Mouse (Mus musculus): ENCODE measurements at regions not wholly inside any gene's neighbourhood (a gene's known extent, or its start where the extent isn't known, plus 50 kb on each side); places are given as distances from the start of the nearest gene placed in this dataset.

- TF ChIP-seq TBP (conservative IDR thresholded peaks at IDR 0.05; ENCODE audit: low read depth, low read length) (no peak), MAFK (IDR thresholded peaks at IDR 0.05; ENCODE audit: insufficient replicate concordance, low read length) (no peak), MAZ (IDR thresholded peaks at IDR 0.05; ENCODE audit: low read depth, low read length) (no peak), RAD21 (IDR thresholded peaks at IDR 0.05; ENCODE audit: low read depth, low read length) (no peak), ZC3H11A (IDR thresholded peaks at IDR 0.05; ENCODE audit: low read depth, low read length) (no peak), MEF2A (IDR thresholded peaks at IDR 0.05; ENCODE audit: borderline replicate concordance, low read depth, low read length) (no peak), UBTF (IDR thresholded peaks at IDR 0.05; ENCODE audit: low read depth, low read length) (no peak), TCF12 (IDR thresholded peaks at IDR 0.05; ENCODE audit: low read depth, low read length) (no peak), CTCF (conservative IDR thresholded peaks at IDR 0.05 in 1 of 2, IDR thresholded peaks at IDR 0.05 in 1 of 2; ENCODE audit: low read depth in 2 of 2, low read length in 2 of 2) (no peak), POLR2A (IDR thresholded peaks at IDR 0.05; ENCODE audit: low read depth, low read length) (no peak), EP300 (IDR thresholded peaks at IDR 0.05; ENCODE audit: low read length) (no peak), USF2 (conservative IDR thresholded peaks at IDR 0.05; ENCODE audit: low read depth, low read length) (no peak), SMC3 (IDR thresholded peaks at IDR 0.05; ENCODE audit: low read depth, low read length) (no peak), CHD2 (IDR thresholded peaks at IDR 0.05; ENCODE audit: low read length) (no peak), ELF1 (IDR thresholded peaks at IDR 0.05; ENCODE audit: low read depth, low read length) (no peak), ZMIZ1 (IDR thresholded peaks at IDR 0.05; ENCODE audit: low read depth, low read length) (no peak), JUN (IDR thresholded peaks at IDR 0.05; ENCODE audit: insufficient read depth, low read depth, low read length) (no peak), HCFC1 (IDR thresholded peaks at IDR 0.05; ENCODE audit: low read depth, low read length) (no peak), ZNF384 (IDR thresholded peaks at IDR 0.05; ENCODE audit: low read depth, low read length) (no peak), MAX (IDR thresholded peaks at IDR 0.05; ENCODE audit: low read length) (no peak)
- H3K9ac ChIP-seq (ENCODE audit: insufficient read depth, low read depth), result no peak overlapping the region
- H3K27ac ChIP-seq (ENCODE audit: insufficient read depth, low read depth), result no peak overlapping the region
- no peak for DNase-seq (ENCODE audit: extremely low read depth)
- H3K79me2 ChIP-seq (replicated peaks; ENCODE audit: control insufficient read depth, extremely low read depth, insufficient read depth, poor library complexity, severe bottlenecking), result no peaks in the 10 kb centered on the region
- H3K4me1 ChIP-seq (ENCODE audit: control insufficient read depth in 1 of 2, insufficient read depth in 2 of 2), result no peaks in the 10 kb centered on the region
- in situ Hi-C loops (cut with MboI; ENCODE audit: low pct_ligation_motif_present, low pct_unique_long_range_greater_than_20kb, low sequenced_read_pairs) (no loop called here), dilution Hi-C loops (cut with MboI; ENCODE audit: extremely low pct_ligation_motif_present, extremely low pct_unique_long_range_greater_than_20kb, low sequenced_read_pairs) (no loop called here)
- H3K4me3 ChIP-seq (replicated peaks in 1 of 3; ENCODE audit: low read depth in 2 of 3, low read length in 2 of 3, poor library complexity in 1 of 3), result no peak overlapping the region
- no peaks in the 10 kb centered on the region for H3K27me3 ChIP-seq (replicated peaks)
- no peak overlapping the region for H3K4me2 ChIP-seq (ENCODE audit: insufficient read depth, low read depth, poor library complexity, severe bottlenecking)
- no peaks in the 10 kb centered on the region for H3K36me3 ChIP-seq (replicated peaks in 1 of 2; ENCODE audit: control insufficient read depth in 1 of 2, insufficient read depth in 1 of 2, low read length in 1 of 2)
- H3K9me3 ChIP-seq (replicated peaks; ENCODE audit: low read length), result peaks cover 25% of the 10 kb centered on the region
Measured at GRCm38 (mm10) chr15:69477050-69477449, 2976.3 kb upstream of the Lrrc6 start.

GRCm38 (mm10) chr15:69469566-69469965 lies 2968.9 kb upstream of the Lrrc6 start:
- TF ChIP-seq USF2 (conservative IDR thresholded peaks at IDR 0.05; ENCODE audit: low read depth, low read length) (no peak), IRF4 (IDR thresholded peaks at IDR 0.05; ENCODE audit: low read depth, low read length) (no peak), CHD2 (IDR thresholded peaks at IDR 0.05; ENCODE audit: low read length) (no peak), USF1 (IDR thresholded peaks at IDR 0.05; ENCODE audit: low read depth, low read length) (no peak), PAX5 (IDR thresholded peaks at IDR 0.05; ENCODE audit: low read length) (no peak), CHD1 (IDR thresholded peaks at IDR 0.05; ENCODE audit: low read depth, low read length) (no peak), POLR2AphosphoS2 (IDR thresholded peaks at IDR 0.05; ENCODE audit: low read depth, low read length) (no peak), RAD21 (IDR thresholded peaks at IDR 0.05; ENCODE audit: low read depth, low read length) (no peak), MYC (IDR thresholded peaks at IDR 0.05; ENCODE audit: low read depth, low read length) (no peak), EP300 (IDR thresholded peaks at IDR 0.05; ENCODE audit: low read length) (no peak), RCOR1 (conservative IDR thresholded peaks at IDR 0.05; ENCODE audit: low read depth, low read length) (no peak), HCFC1 (IDR thresholded peaks at IDR 0.05; ENCODE audit: low read depth, low read length) (no peak), E2F4 (IDR thresholded peaks at IDR 0.05; ENCODE audit: insufficient replicate concordance, low read depth, low read length) (no peak), MAZ (IDR thresholded peaks at IDR 0.05; ENCODE audit: low read depth, low read length) (no peak), ZMIZ1 (IDR thresholded peaks at IDR 0.05; ENCODE audit: low read depth, low read length) (no peak), POLR2A (IDR thresholded peaks at IDR 0.05; ENCODE audit: low read depth, low read length) (no peak)
- dilution Hi-C loops (cut with MboI; ENCODE audit: extremely low pct_ligation_motif_present, extremely low pct_unique_long_range_greater_than_20kb, low sequenced_read_pairs) (no loop called here), in situ Hi-C loops (cut with MboI; ENCODE audit: low pct_ligation_motif_present, low pct_unique_long_range_greater_than_20kb, low sequenced_read_pairs) (no loop called here)
- no peak for DNase-seq (ENCODE audit: extremely low read depth)
- Histone ChIP-seq H3K9ac (ENCODE audit: insufficient read depth, low read depth) (no peak overlapping the region), H3K4me2 (ENCODE audit: insufficient read depth, low read depth, poor library complexity, severe bottlenecking) (no peak overlapping the region), H3K9me3 (replicated peaks; ENCODE audit: low read length) (peaks cover 17% of the 10 kb centered on the region), H3K79me2 (replicated peaks; ENCODE audit: control insufficient read depth, extremely low read depth, insufficient read depth, poor library complexity, severe bottlenecking) (no peaks in the 10 kb centered on the region), H3K4me1 (ENCODE audit: control insufficient read depth in 1 of 2, insufficient read depth in 2 of 2) (no peaks in the 10 kb centered on the region), H3K4me3 (replicated peaks in 1 of 3; ENCODE audit: low read depth in 2 of 3, low read length in 2 of 3, poor library complexity in 1 of 3) (no peak overlapping the region), H3K27ac (ENCODE audit: insufficient read depth, low read depth) (no peak overlapping the region), H3K27me3 (replicated peaks) (no peaks in the 10 kb centered on the region), H3K36me3 (replicated peaks in 1 of 2; ENCODE audit: control insufficient read depth in 1 of 2, insufficient read depth in 1 of 2, low read length in 1 of 2) (no peaks in the 10 kb centered on the region)
